Mouse (Mus musculus): ENCODE measurements at regions not wholly inside any gene's neighbourhood (a gene's known extent, or its start where the extent isn't known, plus 50 kb on each side); places are given as distances from the start of the nearest gene placed in this dataset.

DNA sequence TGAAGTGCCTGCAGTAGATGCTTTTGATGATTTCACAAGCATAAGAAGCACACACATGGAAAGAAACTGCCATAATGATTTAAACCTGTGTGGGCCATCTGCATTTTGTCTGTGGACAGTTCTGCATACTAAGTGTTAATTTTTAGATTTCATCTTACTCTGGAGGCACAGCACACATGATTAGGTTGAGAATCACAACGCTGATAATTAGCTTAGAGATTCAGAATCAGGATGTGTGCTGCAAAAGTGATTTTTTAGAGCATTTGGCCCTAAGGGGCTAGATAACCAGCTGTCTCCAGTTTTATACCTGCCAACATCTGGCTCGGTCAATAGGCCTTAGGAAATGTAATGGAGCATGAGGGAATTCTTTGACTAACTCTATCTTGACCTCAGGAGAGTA is 323.2 kb downstream of the Cetn3 start:
- no peak for TF ChIP-seq CTCF (IDR thresholded peaks at IDR 0.05; ENCODE audit: borderline replicate concordance, insufficient read depth, low read length)
- no peak for TF ChIP-seq POLR2A (IDR thresholded peaks at IDR 0.05; ENCODE audit: low read depth, low read length)

Measured in embryonic fibroblast, embryonic 13.5 days (primary cell).